Mouse (Mus musculus): Measurements from ENCODE around the gene Ugt1a5. TPM values are rescaled to one million over a fixed set of nuclear protein-coding genes. Genes with fewer than 3 reads are reported as not detected.

Gene Ugt1a5
- polyA plus RNA-seq, 2 experiments, result 0.11 TPM; not detected in 1

GRCm38 (mm10) chr1:88257681-88258080 lies 91.9 kb downstream of the Ugt1a5 start:
- no peak for DNase-seq (ENCODE audit: low read depth in 3 of 3, low spot score in 3 of 3)
- 66% methylated on average over 6 of the region's 6 CpGs for WGBS (ENCODE audit: insufficient replicate concordance)

GRCm38 (mm10) chr1:88258361-88258760 lies 92.5 kb downstream of the Ugt1a5 start:
- 59% methylated on average over 6 of the region's 6 CpGs for WGBS (ENCODE audit: insufficient replicate concordance)
- H3K27me3 ChIP-seq (ENCODE audit: control insufficient read depth, insufficient read depth, low read length), result no peaks in the 10 kb centered on the region
- H3K36me3 ChIP-seq (replicated peaks; ENCODE audit: control insufficient read depth, insufficient read depth, low read depth), result peaks cover 23% of the 10 kb centered on the region
- H3K4me2 ChIP-seq (ENCODE audit: low read depth), result no peak overlapping the region
- no peak overlapping the region for H3K9ac ChIP-seq (replicated peaks)
- no peaks in the 10 kb centered on the region; the same call in 1 of the 2 replicates for H3K9me3 ChIP-seq (ENCODE audit: control insufficient read depth, low read length)
- H3K4me1 ChIP-seq (replicated peaks; ENCODE audit: control insufficient read depth in 2 of 2, insufficient read depth in 2 of 2, low read length in 1 of 2), result peaks cover 6 to 35% of the 10 kb centered on the region in 2 experiments; a peak in 3 of 4 replicates
- TF ChIP-seq CTCF (IDR thresholded peaks at IDR 0.05; ENCODE audit: low read depth) (no peak), EP300 (IDR thresholded peaks at IDR 0.05; ENCODE audit: low read depth) (no peak)
- H3K27ac ChIP-seq, result no peak overlapping the region
- no peak for ATAC-seq (ENCODE audit: insufficient read depth)
- H3K4me3 ChIP-seq (ENCODE audit: insufficient read depth in 1 of 2, low read depth in 2 of 2, low read length in 2 of 2), result no peak overlapping the region
- no peak for DNase-seq (ENCODE audit: low read depth in 3 of 3, low spot score in 3 of 3)

More at GRCm38 (mm10) chr1:88257681-88258080, 91.9 kb downstream of the Ugt1a5 start:
- Histone ChIP-seq H3K4me1 (replicated peaks; ENCODE audit: control insufficient read depth in 2 of 2, insufficient read depth in 2 of 2, low read length in 1 of 2) (peaks cover 6 to 37% of the 10 kb centered on the region in 2 experiments; a peak in 3 of 4 replicates), H3K36me3 (replicated peaks; ENCODE audit: control insufficient read depth, insufficient read depth, low read depth) (peaks cover 16% of the 10 kb centered on the region), H3K4me3 (ENCODE audit: insufficient read depth in 1 of 2, low read depth in 2 of 2, low read length in 2 of 2) (no peak overlapping the region), H3K27me3 (ENCODE audit: control insufficient read depth, insufficient read depth, low read length) (no peaks in the 10 kb centered on the region), H3K4me2 (ENCODE audit: low read depth) (no peak overlapping the region), H3K9me3 (ENCODE audit: control insufficient read depth, low read length) (no peaks in the 10 kb centered on the region; the same call in 1 of the 2 replicates), H3K27ac (no peak overlapping the region), H3K9ac (replicated peaks) (no peak overlapping the region)
- TF ChIP-seq CTCF (IDR thresholded peaks at IDR 0.05; ENCODE audit: low read depth) (no peak), EP300 (IDR thresholded peaks at IDR 0.05; ENCODE audit: low read depth) (no peak)
- ATAC-seq (ENCODE audit: insufficient read depth), result no peak

- WGBS (ENCODE audit: insufficient replicate concordance), result 51% methylated on average over 8 of the region's 8 CpGs
- Histone ChIP-seq H3K36me3 (replicated peaks; ENCODE audit: control insufficient read depth, insufficient read depth, low read depth) (peaks cover 30% of the 10 kb centered on the region), H3K27ac (no peak overlapping the region), H3K27me3 (ENCODE audit: control insufficient read depth, insufficient read depth, low read length) (no peaks in the 10 kb centered on the region), H3K9me3 (ENCODE audit: control insufficient read depth, low read length) (no peaks in the 10 kb centered on the region), H3K9ac (replicated peaks) (no peak overlapping the region), H3K4me2 (ENCODE audit: low read depth) (no peak overlapping the region), H3K4me1 (replicated peaks; ENCODE audit: control insufficient read depth in 2 of 2, insufficient read depth in 2 of 2, low read length in 1 of 2) (peaks cover 6 to 34% of the 10 kb centered on the region in 2 experiments; a peak in 3 of 4 replicates), H3K4me3 (ENCODE audit: insufficient read depth in 1 of 2, low read depth in 2 of 2, low read length in 2 of 2) (no peak overlapping the region)
- DNase-seq (ENCODE audit: low read depth in 3 of 3, low spot score in 3 of 3) (no peak), ATAC-seq (ENCODE audit: insufficient read depth) (no peak)
- TF ChIP-seq EP300 (IDR thresholded peaks at IDR 0.05; ENCODE audit: low read depth) (no peak), CTCF (IDR thresholded peaks at IDR 0.05; ENCODE audit: low read depth) (no peak)
These were observed 93.2 kb downstream of the Ugt1a5 start for GRCm38 (mm10) chr1:88258881-88259642.

GRCm38 (mm10) chr1:88259643-88260024 lies 93.8 kb downstream of the Ugt1a5 start:
- no peak for DNase-seq (ENCODE audit: low read depth in 3 of 3, low spot score in 3 of 3)
- Histone ChIP-seq H3K27me3 (ENCODE audit: control insufficient read depth, insufficient read depth, low read length) (no peaks in the 10 kb centered on the region), H3K27ac (no peak overlapping the region), H3K4me3 (ENCODE audit: insufficient read depth in 1 of 2, low read depth in 2 of 2, low read length in 2 of 2) (no peak overlapping the region), H3K36me3 (replicated peaks; ENCODE audit: control insufficient read depth, insufficient read depth, low read depth) (peaks cover 35% of the 10 kb centered on the region), H3K9ac (replicated peaks) (no peak overlapping the region), H3K4me2 (ENCODE audit: low read depth) (no peak overlapping the region), H3K9me3 (ENCODE audit: control insufficient read depth, low read length) (no peaks in the 10 kb centered on the region), H3K4me1 (replicated peaks; ENCODE audit: control insufficient read depth in 2 of 2, insufficient read depth in 2 of 2, low read length in 1 of 2) (peaks cover 6 to 34% of the 10 kb centered on the region in 2 experiments; a peak in 3 of 4 replicates)
- peak; percentile 4 for ATAC-seq (ENCODE audit: insufficient read depth)
- WGBS (ENCODE audit: insufficient replicate concordance), result 67% methylated on average over 4 of the region's 4 CpGs
- TF ChIP-seq EP300 (IDR thresholded peaks at IDR 0.05; ENCODE audit: low read depth), result no peak
- TF ChIP-seq CTCF (IDR thresholded peaks at IDR 0.05; ENCODE audit: low read depth), result no peak

- Histone ChIP-seq H3K27ac (no peak overlapping the region), H3K4me1 (replicated peaks; ENCODE audit: control insufficient read depth in 2 of 2, insufficient read depth in 2 of 2, low read length in 1 of 2) (peaks cover 6 to 34% of the 10 kb centered on the region in 2 experiments; a peak in 3 of 4 replicates)
- peak; percentile 48 for ATAC-seq (ENCODE audit: insufficient read depth)
These were observed 94.3 kb downstream of the Ugt1a5 start for GRCm38 (mm10) chr1:88260114-88260513.

More at GRCm38 (mm10) chr1:88260114-88260513, 94.3 kb downstream of the Ugt1a5 start:
- Histone ChIP-seq H3K27me3 (ENCODE audit: control insufficient read depth, insufficient read depth, low read length) (no peaks in the 10 kb centered on the region), H3K4me2 (ENCODE audit: low read depth) (no peak overlapping the region), H3K36me3 (replicated peaks; ENCODE audit: control insufficient read depth, insufficient read depth, low read depth) (peaks cover 40% of the 10 kb centered on the region), H3K9ac (replicated peaks) (no peak overlapping the region), H3K9me3 (ENCODE audit: control insufficient read depth, low read length) (no peaks in the 10 kb centered on the region), H3K4me3 (ENCODE audit: insufficient read depth in 1 of 2, low read depth in 2 of 2, low read length in 2 of 2) (no peak overlapping the region)
- TF ChIP-seq CTCF (IDR thresholded peaks at IDR 0.05; ENCODE audit: low read depth), result no peak
- peak in 2 of 3 experiments; percentile 27 to 50 for DNase-seq (ENCODE audit: low read depth in 3 of 3, low spot score in 3 of 3)
- WGBS (ENCODE audit: insufficient replicate concordance), result 56% methylated on average over 6 of the region's 6 CpGs

Measured in liver, embryonic 14.5 days (tissue).